Mouse (Mus musculus) embryonic fibroblast, embryonic 13.5 days (primary cell): Measurements from ENCODE around the gene Fgf10.

Experiments used
- CTCF ChIP-seq: IDR thresholded peaks from 2 replicates; pipeline ENCODE4 v1.5.1; 2011; ENCODE audit warnings: mild to moderate bottlenecking, control low read depth, low read length, moderate library complexity, borderline replicate concordance; ENCODE audit not compliant: insufficient read depth
- POLR2A ChIP-seq: IDR thresholded peaks from 2 replicates; pipeline ENCODE4 v1.6.1; 2011; ENCODE audit warnings: low read depth, mild to moderate bottlenecking, control low read depth, low read length, moderate library complexity

GRCm38 (mm10) chr13:118791753-118792152 is 122.2 kb downstream of the Fgf10 start:
- TF ChIP-seq CTCF (no peak), POLR2A (no peak)
